Mouse (Mus musculus): ENCODE results near the gene Mlx. TPM values are rescaled to one million over a fixed set of nuclear protein-coding genes. Genes with fewer than 3 reads are reported as not detected.

Gene Mlx
- polyA plus RNA-seq, 2 experiments, result 40.2 to 44.4 TPM

- no peak for TF ChIP-seq POLR2A (IDR thresholded peaks at IDR 0.05; ENCODE audit: borderline replicate concordance, extremely low read depth, insufficient read depth, insufficient read length)
- no peak overlapping the region for H3K4me2 ChIP-seq (replicated peaks; ENCODE audit: low read depth, low read length, severe bottlenecking)
- WGBS, result 77% methylated on average over 5 of the region's 5 CpGs
- peaks cover 19% of the 10 kb centered on the region for H3K4me1 ChIP-seq (ENCODE audit: control insufficient read depth, insufficient read depth, low read length)
- H3K9ac ChIP-seq (ENCODE audit: low read depth, low read length, severe bottlenecking), result no peak overlapping the region
- ATAC-seq (ENCODE audit: low FRiP score, low read depth) (no peak), DNase-seq (ENCODE audit: low spot score) (no peak)
- H3K27me3 ChIP-seq (ENCODE audit: control insufficient read depth, insufficient read depth, low read length), result no peaks in the 10 kb centered on the region
- H3K36me3 ChIP-seq (ENCODE audit: control insufficient read depth, insufficient read depth, low read length), result peaks cover 28% of the 10 kb centered on the region
- no peak overlapping the region for H3K4me3 ChIP-seq (replicated peaks; ENCODE audit: low read length)
- H3K27ac ChIP-seq (replicated peaks; ENCODE audit: low read depth, low read length), result no peak overlapping the region
- H3K9me3 ChIP-seq (ENCODE audit: control insufficient read depth, low read length), result no peaks in the 10 kb centered on the region
Measured at GRCm38 (mm10) chr11:101061049-101061448, 26.0 kb upstream of the Mlx start.

- Histone ChIP-seq H3K36me3 (ENCODE audit: control insufficient read depth, insufficient read depth, low read length) (peaks cover 19% of the 10 kb centered on the region; the same call in 1 of the 2 replicates), H3K9ac (ENCODE audit: low read depth, low read length, severe bottlenecking) (no peak overlapping the region), H3K4me3 (replicated peaks; ENCODE audit: low read length) (no peak overlapping the region), H3K9me3 (ENCODE audit: control insufficient read depth, low read length) (no peaks in the 10 kb centered on the region), H3K4me2 (replicated peaks; ENCODE audit: low read depth, low read length, severe bottlenecking) (no peak overlapping the region), H3K4me1 (ENCODE audit: control insufficient read depth, insufficient read depth, low read length) (peaks cover 19% of the 10 kb centered on the region), H3K27me3 (ENCODE audit: control insufficient read depth, insufficient read depth, low read length) (no peaks in the 10 kb centered on the region), H3K27ac (replicated peaks; ENCODE audit: low read depth, low read length) (no peak overlapping the region)
- ATAC-seq (ENCODE audit: low FRiP score, low read depth), result no peak
- no peak for TF ChIP-seq POLR2A (IDR thresholded peaks at IDR 0.05; ENCODE audit: borderline replicate concordance, extremely low read depth, insufficient read depth, insufficient read length)
- 74% methylated on average over 12 of the region's 12 CpGs for WGBS
- no peak for DNase-seq (ENCODE audit: low spot score)
Measured at GRCm38 (mm10) chr11:101062165-101062884, 24.8 kb upstream of the Mlx start.

GRCm38 (mm10) chr11:101062971-101063675 lies 24.0 kb upstream of the Mlx start:
- no peak overlapping the region for H3K4me3 ChIP-seq (replicated peaks; ENCODE audit: low read length)
- peaks cover 19% of the 10 kb centered on the region; the same call in 1 of the 2 replicates for H3K36me3 ChIP-seq (ENCODE audit: control insufficient read depth, insufficient read depth, low read length)
- no peaks in the 10 kb centered on the region for H3K9me3 ChIP-seq (ENCODE audit: control insufficient read depth, low read length)
- ATAC-seq (ENCODE audit: low FRiP score, low read depth) (no peak), DNase-seq (ENCODE audit: low spot score) (no peak)
- no peak overlapping the region for H3K9ac ChIP-seq (ENCODE audit: low read depth, low read length, severe bottlenecking)
- no peaks in the 10 kb centered on the region for H3K27me3 ChIP-seq (ENCODE audit: control insufficient read depth, insufficient read depth, low read length)
- 64% methylated on average over 14 of the region's 14 CpGs for WGBS
- peaks cover 19% of the 10 kb centered on the region for H3K4me1 ChIP-seq (ENCODE audit: control insufficient read depth, insufficient read depth, low read length)
- peak overlapping the region; percentile 81 for H3K27ac ChIP-seq (replicated peaks; ENCODE audit: low read depth, low read length)
- no peak overlapping the region for H3K4me2 ChIP-seq (replicated peaks; ENCODE audit: low read depth, low read length, severe bottlenecking)
- TF ChIP-seq POLR2A (IDR thresholded peaks at IDR 0.05; ENCODE audit: borderline replicate concordance, extremely low read depth, insufficient read depth, insufficient read length), result no peak

- Histone ChIP-seq H3K4me2 (replicated peaks; ENCODE audit: low read depth, low read length, severe bottlenecking) (no peak overlapping the region), H3K27ac (replicated peaks; ENCODE audit: low read depth, low read length) (peak overlapping the region; percentile 81), H3K4me1 (ENCODE audit: control insufficient read depth, insufficient read depth, low read length) (peaks cover 19% of the 10 kb centered on the region), H3K9ac (ENCODE audit: low read depth, low read length, severe bottlenecking) (peak overlapping the region; percentile 32; the same call in 1 of the 2 replicates), H3K4me3 (replicated peaks; ENCODE audit: low read length) (no peak overlapping the region), H3K36me3 (ENCODE audit: control insufficient read depth, insufficient read depth, low read length) (peaks cover 19% of the 10 kb centered on the region; the same call in 1 of the 2 replicates), H3K27me3 (ENCODE audit: control insufficient read depth, insufficient read depth, low read length) (no peaks in the 10 kb centered on the region), H3K9me3 (ENCODE audit: control insufficient read depth, low read length) (no peaks in the 10 kb centered on the region)
- TF ChIP-seq POLR2A (IDR thresholded peaks at IDR 0.05; ENCODE audit: borderline replicate concordance, extremely low read depth, insufficient read depth, insufficient read length), result no peak
- 30% methylated on average over 12 of the region's 12 CpGs for WGBS
- ATAC-seq (ENCODE audit: low FRiP score, low read depth), result peak; percentile 63
- DNase-seq (ENCODE audit: low spot score), result peak; percentile 59
Measured at GRCm38 (mm10) chr11:101063676-101064327, 23.3 kb upstream of the Mlx start.

GRCm38 (mm10) chr11:101064462-101064861 lies 22.6 kb upstream of the Mlx start:
- Histone ChIP-seq H3K4me1 (ENCODE audit: control insufficient read depth, insufficient read depth, low read length) (peaks cover 22% of the 10 kb centered on the region), H3K27me3 (ENCODE audit: control insufficient read depth, insufficient read depth, low read length) (0 out of 2 replicates have a peak, but pooled peaks cover 2% of the 10 kb centered on the region), H3K36me3 (ENCODE audit: control insufficient read depth, insufficient read depth, low read length) (peaks cover 19% of the 10 kb centered on the region; the same call in 1 of the 2 replicates), H3K4me2 (replicated peaks; ENCODE audit: low read depth, low read length, severe bottlenecking) (no peak overlapping the region), H3K9me3 (ENCODE audit: control insufficient read depth, low read length) (no peaks in the 10 kb centered on the region), H3K4me3 (replicated peaks; ENCODE audit: low read length) (no peak overlapping the region), H3K27ac (replicated peaks; ENCODE audit: low read depth, low read length) (0 out of 2 replicates have a peak overlapping the region, but pooled peaks have one; percentile 33), H3K9ac (ENCODE audit: low read depth, low read length, severe bottlenecking) (no peak overlapping the region)
- DNase-seq (ENCODE audit: low spot score), result no peak
- no peak for TF ChIP-seq POLR2A (IDR thresholded peaks at IDR 0.05; ENCODE audit: borderline replicate concordance, extremely low read depth, insufficient read depth, insufficient read length)
- WGBS, result 73% methylated on average over 4 of the region's 4 CpGs
- ATAC-seq (ENCODE audit: low FRiP score, low read depth), result no peak
